ENCODE assay signal across 8 mouse cellular contexts in the genomic region with DNA sequence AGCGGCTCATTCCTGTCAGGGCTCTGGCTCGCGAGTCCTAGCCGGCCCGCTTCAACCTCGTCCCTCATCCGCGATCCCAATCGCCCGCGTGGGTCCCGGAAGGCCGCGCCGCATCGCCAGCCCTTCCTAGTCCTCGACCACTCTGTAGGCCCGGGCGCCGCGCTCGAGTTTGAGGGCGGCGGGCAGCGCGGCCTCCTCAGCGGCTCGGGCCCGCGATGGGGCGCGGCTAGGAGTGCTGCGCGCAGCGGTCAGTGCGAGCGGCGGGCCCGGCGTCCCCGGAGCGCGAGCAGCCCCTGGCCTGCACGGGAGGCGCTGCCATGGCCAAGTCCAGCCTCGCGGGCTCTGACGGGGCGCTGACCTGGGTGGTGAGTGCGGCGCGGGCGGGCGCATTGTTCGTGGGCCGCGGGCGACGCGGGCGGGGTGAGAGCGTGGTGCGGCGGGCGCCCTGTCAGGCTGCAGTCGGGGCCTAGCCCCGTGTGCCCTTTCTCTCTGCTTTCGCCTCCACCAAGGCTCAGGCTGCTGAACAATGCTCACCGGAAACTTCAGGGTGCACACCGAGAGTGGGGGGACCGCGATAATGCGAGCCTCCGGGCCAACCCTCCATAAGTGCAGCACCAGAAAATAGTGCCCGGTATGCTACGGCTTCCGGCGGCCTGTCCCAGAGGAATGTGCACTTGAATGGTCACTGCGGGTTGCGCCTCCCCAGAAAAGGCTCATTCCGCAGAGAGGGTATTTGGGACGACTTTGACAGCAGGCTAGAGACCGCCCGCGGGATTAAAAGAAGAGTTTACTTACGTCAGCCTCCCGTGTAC. TPM values are rescaled to one million over a fixed set of nuclear protein-coding genes. Genes with fewer than 3 reads are reported as not detected.
DNase-seq lines count a peak whose midpoint lies in the region; ATAC-seq lines count a peak whose summit lies in the region.

No protein-coding gene starts in this region.

- WGBS in hindbrain, embryonic 12.5 days: under 1% methylated on average over 83 of the region's 87 CpGs

- H3K27ac ChIP-seq in hindbrain, embryonic 12.5 days: peak overlapping the region; percentile 99

- H3K4me2 ChIP-seq in hindbrain, embryonic 12.5 days (replicated peaks): peak overlapping the region; percentile 64

- DNase-seq in MEL-GATA-1-ER (ENCODE audit: extremely low read depth, low read depth): peak; percentile 30
- peak; percentile 80 for DNase-seq in cerebellum, adult 9-11 months
- DNase-seq in frontal cortex, postnatal 10 days (ENCODE audit: low spot score in 2 of 2): peak; percentile 29 to 68
- peak; percentile 43 to 67 for DNase-seq in layer of hippocampus, postnatal 14 days (ENCODE audit: low spot score in 2 of 2)
- DNase-seq in lung, postnatal 25 days (ENCODE audit: low spot score): peak; percentile 52
- DNase-seq in retina, adult 2 months (ENCODE audit: low read depth, low spot score): peak; percentile 78
- peak; percentile 75 for DNase-seq in thymus, postnatal 25 days

- H3K27me3 ChIP-seq in hindbrain, embryonic 12.5 days: no peaks in the 10 kb centered on the region

- peaks cover 17% of the 10 kb centered on the region for H3K4me1 ChIP-seq in hindbrain, embryonic 12.5 days

- ATAC-seq in hindbrain, embryonic 12.5 days (ENCODE audit: low FRiP score): peak; percentile 70

- H3K36me3 ChIP-seq in hindbrain, embryonic 12.5 days: no peaks in the 10 kb centered on the region

- H3K9me3 ChIP-seq in hindbrain, embryonic 12.5 days (replicated peaks): no peaks in the 10 kb centered on the region

- H3K4me3 ChIP-seq in hindbrain, embryonic 12.5 days: peak overlapping the region; percentile 79

- H3K9ac ChIP-seq in hindbrain, embryonic 12.5 days: peak overlapping the region; percentile 97

RNA-seq across cellular contexts. Expression of gene Top2b, which starts 0.6 kb away (rescaled TPM):
- 176 and 181 TPM in 2 replicates for polyA plus RNA-seq in hindbrain, embryonic 12.5 days (2016; fragmentation: Nextera tagmentation; extraction: Ambion mirVana)
- 100 to 1,000 TPM; 108 to 127 TPM for total RNA-seq in layer of hippocampus, postnatal 14 days (2021)

Comparison
In these comparisons a context has a peak if more than half of its experiments do, and no peak if none do; other contexts are left out.
1. Peak in every context shown above with its lines: DNase-seq, ATAC-seq, H3K4me3 ChIP-seq and H3K27ac ChIP-seq.
2. DNase-seq: peak in every context shown above with its lines; median percentile 80 in cerebellum, adult 9-11 months; 78 in retina, adult 2 months; 75 in thymus, postnatal 25 days; 55 in layer of hippocampus, postnatal 14 days; 52 in lung, postnatal 25 days; 48 in frontal cortex, postnatal 10 days; 30 in MEL-GATA-1-ER.